Mouse (Mus musculus) kidney, adult 2 months (tissue): ENCODE results near the gene Rbfox3. TPM values are rescaled to one million over a fixed set of nuclear protein-coding genes. Genes with fewer than 3 reads are reported as not detected.

ENCODE experiments used
- DNase-seq: peaks from one replicate; pipeline ENCODE4 v3.0.0; 2021
- H3K27ac ChIP-seq: fragments of 200-500 bp; 2 replicates; pipeline ENCODE4 v1.5.1; 2012; ENCODE audit warnings: low read depth, low read length, control low read depth, inconsistent platforms; ENCODE audit not compliant: insufficient read depth
- H3K27me3 ChIP-seq: fragments of 200-500 bp; replicated peaks from 2 replicates; pipeline ENCODE4 v1.6.1; 2012; ENCODE audit warnings: mild to moderate bottlenecking, moderate library complexity, low read length, inconsistent platforms; ENCODE audit not compliant: control insufficient read depth, insufficient read depth
- H3K36me3 ChIP-seq: fragments of 200-500 bp; 2 replicates; pipeline ENCODE4 v1.6.1; 2012; ENCODE audit warnings: mild to moderate bottlenecking, moderate library complexity, low read length, inconsistent platforms; ENCODE audit not compliant: control insufficient read depth, insufficient read depth
- H3K4me1 ChIP-seq: fragments of 200-500 bp; 2 replicates; pipeline ENCODE4 v1.6.1; 2011; ENCODE audit warnings: low read length; ENCODE audit not compliant: control insufficient read depth, insufficient read depth
- H3K4me3 ChIP-seq: fragments of 200-500 bp; 2 replicates; pipeline ENCODE4 v1.5.1; 2011; ENCODE audit warnings: mild to moderate bottlenecking, low read depth, low read length, control low read depth; ENCODE audit not compliant: insufficient read depth
- CTCF ChIP-seq: fragments of 200-500 bp; conservative IDR thresholded peaks from 2 replicates; pipeline ENCODE4 v1.5.1; 2011; ENCODE audit warnings: low read depth, mild to moderate bottlenecking, control low read depth, low read length, moderate library complexity, mixed read lengths; ENCODE audit not compliant: insufficient read depth, insufficient read length
- POLR2A ChIP-seq: fragments of 200-500 bp; IDR thresholded peaks from one replicate; pipeline ENCODE4 v1.6.1; 2011; ENCODE audit warnings: low read depth, low read length, control low read depth
- WGBS: fragments of 180-500 bp; shearing (Covaris S2); methylation state at CpG from one replicate; pipeline ENCODE4 v1.1.7; 2018; 5-methylcytosine and 5-hydroxymethylcytosine counted together
- polyA plus RNA-seq: library from polyadenylated mRNA; depleted of rRNA; stranded (reverse); fragments of >200 nt; gene quantifications from 2 replicates; pipeline ENCODE4 v1.2.3, GENCODE M21; 2012

The Rbfox3 gene
- polyA plus RNA-seq, 1 experiment: 0.27 TPM

GRCm38 (mm10) chr11:118553926-118554325 lies 357.5 kb downstream of the Rbfox3 start:
- no peak for DNase-seq
- Histone ChIP-seq H3K27ac (no peak overlapping the region), H3K4me1 (peaks cover 4% of the 10 kb centered on the region; the same call in 1 of the 2 replicates), H3K36me3 (no peaks in the 10 kb centered on the region), H3K27me3 (no peaks in the 10 kb centered on the region), H3K4me3 (no peak overlapping the region)
- 46% methylated on average over 4 of the region's 4 CpGs for WGBS
- TF ChIP-seq POLR2A (no peak), CTCF (no peak)

DNA sequence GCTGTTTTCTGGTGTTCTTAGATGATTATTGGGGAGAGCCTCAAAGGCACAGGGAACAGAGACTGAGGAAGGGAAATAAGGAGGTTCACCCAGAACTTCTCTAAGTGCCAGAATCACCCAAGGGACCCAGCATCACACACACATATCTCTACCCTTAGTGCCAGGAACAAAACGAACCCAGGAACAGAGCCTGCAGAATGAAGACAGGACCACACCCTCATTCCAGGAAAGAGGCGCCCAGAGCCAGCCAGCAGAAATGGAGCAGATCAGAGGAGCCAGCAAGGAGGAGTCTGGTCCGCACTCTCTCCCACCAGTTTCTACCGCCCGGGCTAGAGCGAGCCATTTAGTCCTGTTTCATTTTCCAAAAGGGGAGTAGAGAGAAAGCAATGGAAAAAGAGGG lies 358.4 kb downstream of the Rbfox3 start:
- TF ChIP-seq POLR2A: no peak
- TF ChIP-seq CTCF: no peak
- Histone ChIP-seq H3K27ac (no peak overlapping the region), H3K4me1 (peaks cover 4% of the 10 kb centered on the region; the same call in 1 of the 2 replicates), H3K4me3 (no peak overlapping the region), H3K27me3 (no peaks in the 10 kb centered on the region), H3K36me3 (no peaks in the 10 kb centered on the region)
- 39% methylated on average over 6 of the region's 6 CpGs for WGBS
- DNase-seq: no peak

- WGBS: 53% methylated on average over 4 of the region's 4 CpGs
- Histone ChIP-seq H3K27ac (no peak overlapping the region), H3K4me1 (peaks cover 4% of the 10 kb centered on the region; the same call in 1 of the 2 replicates), H3K4me3 (no peak overlapping the region), H3K27me3 (no peaks in the 10 kb centered on the region), H3K36me3 (no peaks in the 10 kb centered on the region)
- TF ChIP-seq CTCF (no peak), POLR2A (no peak)
- no peak for DNase-seq
These were observed 358.9 kb downstream of the Rbfox3 start for GRCm38 (mm10) chr11:118552478-118552877.

- DNase-seq: no peak
- Histone ChIP-seq H3K27me3 (no peaks in the 10 kb centered on the region), H3K36me3 (no peaks in the 10 kb centered on the region), H3K4me1 (peaks cover 4% of the 10 kb centered on the region; the same call in 1 of the 2 replicates), H3K27ac (no peak overlapping the region), H3K4me3 (no peak overlapping the region)
- TF ChIP-seq POLR2A (no peak), CTCF (no peak)
- WGBS: 52% methylated on average over 3 of the region's 3 CpGs
These were observed 359.7 kb downstream of the Rbfox3 start for GRCm38 (mm10) chr11:118551705-118552104.

- WGBS: 24% methylated on average over 17 of the region's 17 CpGs
These were observed 360.4 kb downstream of the Rbfox3 start for GRCm38 (mm10) chr11:118550773-118551520.

GRCm38 (mm10) chr11:118548242-118548641 lies 363.2 kb downstream of the Rbfox3 start:
- WGBS: 88% methylated on average over 9 of the region's 9 CpGs
- no peak for DNase-seq

More at GRCm38 (mm10) chr11:118550773-118551520, 360.4 kb downstream of the Rbfox3 start:
- no peak overlapping the region for H3K27ac ChIP-seq
- DNase-seq: peak; percentile 38
- H3K27me3 ChIP-seq: no peaks in the 10 kb centered on the region
- H3K4me1 ChIP-seq: peaks cover 4% of the 10 kb centered on the region; the same call in 1 of the 2 replicates
- no peak overlapping the region for H3K4me3 ChIP-seq
- H3K36me3 ChIP-seq: no peaks in the 10 kb centered on the region
- no peak for TF ChIP-seq POLR2A
- TF ChIP-seq CTCF: no peak

GRCm38 (mm10) chr11:118546269-118546668 lies 365.1 kb downstream of the Rbfox3 start:
- WGBS: 77% methylated on average over 8 of the region's 8 CpGs
- H3K36me3 ChIP-seq: no peaks in the 10 kb centered on the region
- no peak for DNase-seq
- no peak overlapping the region for H3K4me3 ChIP-seq
- no peak overlapping the region for H3K27ac ChIP-seq
- peaks cover 14% of the 10 kb centered on the region; the same call in 1 of the 2 replicates for H3K4me1 ChIP-seq
- H3K27me3 ChIP-seq: no peaks in the 10 kb centered on the region
- TF ChIP-seq CTCF (no peak), POLR2A (no peak)

More at GRCm38 (mm10) chr11:118548242-118548641, 363.2 kb downstream of the Rbfox3 start:
- no peak for TF ChIP-seq POLR2A
- TF ChIP-seq CTCF: no peak
- Histone ChIP-seq H3K4me3 (no peak overlapping the region), H3K4me1 (peaks cover 4% of the 10 kb centered on the region; the same call in 1 of the 2 replicates), H3K36me3 (no peaks in the 10 kb centered on the region), H3K27me3 (no peaks in the 10 kb centered on the region), H3K27ac (no peak overlapping the region)
